Mouse (Mus musculus): ENCODE measurements at regions not wholly inside any gene's neighbourhood (a gene's known extent, or its start where the extent isn't known, plus 50 kb on each side); places are given as distances from the start of the nearest gene placed in this dataset.

- TF ChIP-seq JUND (conservative IDR thresholded peaks at IDR 0.05; ENCODE audit: low read depth, low read length) (0 out of 2 replicates have a peak, but pooled peaks have one; percentile 13), TCF12 (IDR thresholded peaks at IDR 0.05; ENCODE audit: low read depth, low read length) (peak; percentile 82), IRF4 (IDR thresholded peaks at IDR 0.05; ENCODE audit: low read depth, low read length) (peak; percentile 89), BHLHE40 (IDR thresholded peaks at IDR 0.05; ENCODE audit: low read depth, low read length) (peak; percentile 37; the same call in 1 of the 2 replicates), GABPA (IDR thresholded peaks at IDR 0.05; ENCODE audit: insufficient replicate concordance, low read depth, low read length) (no peak), EP300 (IDR thresholded peaks at IDR 0.05; ENCODE audit: low read length) (peak; percentile 67)
- H3K9ac ChIP-seq (ENCODE audit: insufficient read depth, low read depth) = no peak overlapping the region
- H3K4me3 ChIP-seq (replicated peaks in 1 of 3; ENCODE audit: low read depth in 2 of 3, low read length in 2 of 3, poor library complexity in 1 of 3) = no peak overlapping the region
- H3K4me1 ChIP-seq (ENCODE audit: control insufficient read depth in 1 of 2, insufficient read depth in 2 of 2) = peaks cover 2 to 7% of the 10 kb centered on the region in 2 experiments; a peak in 3 of 4 replicates
- dilution Hi-C loops (cut with MboI; ENCODE audit: extremely low pct_ligation_motif_present, extremely low pct_unique_long_range_greater_than_20kb, low sequenced_read_pairs) (no loop called here), in situ Hi-C loops (cut with MboI; ENCODE audit: low pct_ligation_motif_present, low pct_unique_long_range_greater_than_20kb, low sequenced_read_pairs) (no loop called here)
- no peak overlapping the region for H3K4me2 ChIP-seq (ENCODE audit: insufficient read depth, low read depth, poor library complexity, severe bottlenecking)
- H3K79me2 ChIP-seq (replicated peaks; ENCODE audit: control insufficient read depth, extremely low read depth, insufficient read depth, poor library complexity, severe bottlenecking) = no peaks in the 10 kb centered on the region
- no peak for DNase-seq (ENCODE audit: extremely low read depth)
- H3K27me3 ChIP-seq (replicated peaks) = peaks cover 9% of the 10 kb centered on the region
- no peaks in the 10 kb centered on the region for H3K9me3 ChIP-seq (replicated peaks; ENCODE audit: low read length)
- H3K27ac ChIP-seq (ENCODE audit: insufficient read depth, low read depth) = no peak overlapping the region
- H3K36me3 ChIP-seq (replicated peaks in 1 of 2; ENCODE audit: control insufficient read depth in 1 of 2, insufficient read depth in 1 of 2, low read length in 1 of 2) = no peaks in the 10 kb centered on the region
Measured at GRCm38 (mm10) chr16:95151499-95151898, 105.9 kb upstream of the Kcnj15 start.

- no peaks in the 10 kb centered on the region for H3K79me2 ChIP-seq (replicated peaks; ENCODE audit: control insufficient read depth, extremely low read depth, insufficient read depth, poor library complexity, severe bottlenecking)
- no peaks in the 10 kb centered on the region for H3K9me3 ChIP-seq (replicated peaks; ENCODE audit: low read length)
- no peak overlapping the region for H3K4me3 ChIP-seq (replicated peaks in 1 of 3; ENCODE audit: low read depth in 2 of 3, low read length in 2 of 3, poor library complexity in 1 of 3)
- TF ChIP-seq IRF4 (IDR thresholded peaks at IDR 0.05; ENCODE audit: low read depth, low read length) = 0 out of 2 replicates have a peak, but pooled peaks have one; percentile 46
- no peak for TF ChIP-seq POLR2A (IDR thresholded peaks at IDR 0.05; ENCODE audit: low read depth, low read length)
- TF ChIP-seq BHLHE40 (IDR thresholded peaks at IDR 0.05; ENCODE audit: low read depth, low read length) = peak; percentile 48
- peaks cover 5% of the 10 kb centered on the region for H3K27me3 ChIP-seq (replicated peaks)
- H3K4me1 ChIP-seq (ENCODE audit: control insufficient read depth in 1 of 2, insufficient read depth in 2 of 2) = peaks cover 2 to 7% of the 10 kb centered on the region in 2 experiments; a peak in 3 of 4 replicates
- H3K9ac ChIP-seq (ENCODE audit: insufficient read depth, low read depth) = no peak overlapping the region
- H3K4me2 ChIP-seq (ENCODE audit: insufficient read depth, low read depth, poor library complexity, severe bottlenecking) = no peak overlapping the region
- dilution Hi-C loops (cut with MboI; ENCODE audit: extremely low pct_ligation_motif_present, extremely low pct_unique_long_range_greater_than_20kb, low sequenced_read_pairs) = no loop called here
- H3K27ac ChIP-seq (ENCODE audit: insufficient read depth, low read depth) = no peak overlapping the region
- DNase-seq (ENCODE audit: extremely low read depth) = peak; percentile 4
- in situ Hi-C loops (cut with MboI; ENCODE audit: low pct_ligation_motif_present, low pct_unique_long_range_greater_than_20kb, low sequenced_read_pairs) = no loop called here
- H3K36me3 ChIP-seq (replicated peaks in 1 of 2; ENCODE audit: control insufficient read depth in 1 of 2, insufficient read depth in 1 of 2, low read length in 1 of 2) = no peaks in the 10 kb centered on the region
Measured at GRCm38 (mm10) chr16:95151914-95152313, 105.4 kb upstream of the Kcnj15 start.

GRCm38 (mm10) chr16:95152742-95153383 is 104.5 kb upstream of the Kcnj15 start:
- no peaks in the 10 kb centered on the region for H3K79me2 ChIP-seq (replicated peaks; ENCODE audit: control insufficient read depth, extremely low read depth, insufficient read depth, poor library complexity, severe bottlenecking)
- H3K4me1 ChIP-seq (ENCODE audit: control insufficient read depth in 1 of 2, insufficient read depth in 2 of 2) = peaks cover 2 to 7% of the 10 kb centered on the region in 2 experiments; a peak in 3 of 4 replicates
- dilution Hi-C loops (cut with MboI; ENCODE audit: extremely low pct_ligation_motif_present, extremely low pct_unique_long_range_greater_than_20kb, low sequenced_read_pairs) = no loop called here
- no peak overlapping the region for H3K4me3 ChIP-seq (replicated peaks in 1 of 3; ENCODE audit: low read depth in 2 of 3, low read length in 2 of 3, poor library complexity in 1 of 3)
- no peaks in the 10 kb centered on the region for H3K9me3 ChIP-seq (replicated peaks; ENCODE audit: low read length)
- no peak for DNase-seq (ENCODE audit: extremely low read depth)
- peaks cover 4% of the 10 kb centered on the region for H3K27me3 ChIP-seq (replicated peaks)
- no peak overlapping the region for H3K9ac ChIP-seq (ENCODE audit: insufficient read depth, low read depth)
- H3K36me3 ChIP-seq (replicated peaks in 1 of 2; ENCODE audit: control insufficient read depth in 1 of 2, insufficient read depth in 1 of 2, low read length in 1 of 2) = no peaks in the 10 kb centered on the region
- H3K4me2 ChIP-seq (ENCODE audit: insufficient read depth, low read depth, poor library complexity, severe bottlenecking) = no peak overlapping the region
- in situ Hi-C loops (cut with MboI; ENCODE audit: low pct_ligation_motif_present, low pct_unique_long_range_greater_than_20kb, low sequenced_read_pairs) = no loop called here
- no peak for TF ChIP-seq ZMIZ1 (IDR thresholded peaks at IDR 0.05; ENCODE audit: low read depth, low read length)
- TF ChIP-seq GABPA (IDR thresholded peaks at IDR 0.05; ENCODE audit: insufficient replicate concordance, low read depth, low read length) = no peak
- no peak for TF ChIP-seq BHLHE40 (IDR thresholded peaks at IDR 0.05; ENCODE audit: low read depth, low read length)
- no peak for TF ChIP-seq JUN (IDR thresholded peaks at IDR 0.05; ENCODE audit: insufficient read depth, low read depth, low read length)
- no peak for TF ChIP-seq ETS1 (conservative IDR thresholded peaks at IDR 0.05; ENCODE audit: low read depth, low read length)
- no peak for TF ChIP-seq MYC (IDR thresholded peaks at IDR 0.05; ENCODE audit: low read depth, low read length)
- no peak for TF ChIP-seq EP300 (IDR thresholded peaks at IDR 0.05; ENCODE audit: low read length)
- no peak for TF ChIP-seq RCOR1 (conservative IDR thresholded peaks at IDR 0.05; ENCODE audit: low read depth, low read length)
- H3K27ac ChIP-seq (ENCODE audit: insufficient read depth, low read depth) = no peak overlapping the region
